Mouse (Mus musculus): ENCODE measurements at regions not wholly inside any gene's neighbourhood (a gene's known extent, or its start where the extent isn't known, plus 50 kb on each side); places are given as distances from the start of the nearest gene placed in this dataset.

DNA sequence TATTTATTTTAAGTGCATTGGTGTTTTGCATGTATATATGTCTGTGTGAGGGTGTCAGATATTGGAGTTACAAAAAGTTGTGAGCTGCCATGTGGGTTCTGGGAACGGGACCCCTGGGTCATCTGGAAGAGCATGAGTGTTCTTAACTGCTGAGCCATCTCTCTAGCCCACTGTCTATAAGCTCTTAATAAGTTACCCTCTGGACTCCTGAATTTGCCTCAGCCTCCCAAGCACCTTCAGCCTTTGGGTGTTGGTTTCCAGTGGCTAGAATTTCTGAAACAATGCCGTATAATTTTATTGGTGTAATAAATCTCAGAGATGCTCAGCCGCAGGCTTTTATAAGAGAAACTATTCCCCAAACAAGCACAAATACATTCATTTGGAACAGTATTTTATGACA lies 75.0 kb downstream of the Nat3 start:
- no peak for DNase-seq

GRCm38 (mm10) chr8:67622213-67622612 lies 98.6 kb downstream of the Nat3 start:
- DNase-seq = no peak

GRCm38 (mm10) chr8:67631691-67632090 lies 108.0 kb downstream of the Nat3 start:
- DNase-seq = peak; percentile 89

GRCm38 (mm10) chr8:67632290-67632689 lies 108.6 kb downstream of the Nat3 start:
- peak; percentile 4 for DNase-seq
